Mouse (Mus musculus) adrenal gland, postnatal 14 days (tissue): Measurements from ENCODE around the gene Ankdd1b. TPM values are rescaled to one million over a fixed set of nuclear protein-coding genes. Genes with fewer than 3 reads are reported as not detected.

ENCODE experiments used
- DNase-seq: peaks from one replicate; pipeline ENCODE4 v3.0.0; 2021; ENCODE audit warnings: mixed read lengths
- total RNA-seq: library from RNA; stranded (reverse); gene quantifications from 2 replicates; pipeline ENCODE4 v1.2.3, GENCODE M21; 2021

The Ankdd1b gene
- total RNA-seq, 1 experiment from 2014 or later, result 1.1 TPM

DNA sequence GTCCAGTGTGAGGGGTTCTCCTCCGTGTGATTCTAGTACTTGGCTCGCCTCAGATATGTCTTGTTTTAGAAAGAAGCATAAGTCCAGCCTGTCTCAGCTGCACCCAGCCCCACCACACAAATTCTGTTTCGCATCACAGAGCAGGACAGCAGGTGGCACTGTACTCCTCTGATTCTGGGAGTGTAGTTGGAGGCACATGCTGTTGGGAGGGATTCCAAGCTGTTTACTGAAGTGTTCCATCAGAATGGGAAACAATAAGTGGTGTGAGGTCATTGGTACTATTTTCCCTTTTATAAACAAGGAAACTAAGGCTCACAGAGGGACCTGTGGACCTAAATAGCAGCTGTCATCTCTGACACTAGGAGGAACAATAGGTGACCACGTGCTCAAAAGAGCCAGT is 64.0 kb downstream of the Ankdd1b start:
- peak; percentile 43 for DNase-seq

DNA sequence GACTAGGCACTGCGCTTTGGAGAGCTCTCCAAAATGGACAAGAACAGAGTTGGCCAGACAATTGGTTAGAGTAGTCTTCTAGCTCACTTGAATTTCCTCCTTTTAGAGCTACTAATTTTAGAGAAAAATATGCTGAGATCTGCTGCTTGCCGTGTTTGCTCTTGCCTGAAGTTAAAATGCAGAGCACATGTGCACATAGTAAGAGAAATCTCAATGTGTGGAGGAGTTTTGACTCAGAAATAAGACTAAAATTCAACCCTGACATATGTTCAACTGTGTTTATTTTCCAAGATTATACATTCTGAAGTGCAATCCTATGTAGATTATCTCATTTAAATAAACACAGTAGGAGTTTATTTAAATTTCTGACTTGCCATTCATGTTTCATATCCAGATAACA is 65.5 kb downstream of the Ankdd1b start:
- DNase-seq, result no peak

DNA sequence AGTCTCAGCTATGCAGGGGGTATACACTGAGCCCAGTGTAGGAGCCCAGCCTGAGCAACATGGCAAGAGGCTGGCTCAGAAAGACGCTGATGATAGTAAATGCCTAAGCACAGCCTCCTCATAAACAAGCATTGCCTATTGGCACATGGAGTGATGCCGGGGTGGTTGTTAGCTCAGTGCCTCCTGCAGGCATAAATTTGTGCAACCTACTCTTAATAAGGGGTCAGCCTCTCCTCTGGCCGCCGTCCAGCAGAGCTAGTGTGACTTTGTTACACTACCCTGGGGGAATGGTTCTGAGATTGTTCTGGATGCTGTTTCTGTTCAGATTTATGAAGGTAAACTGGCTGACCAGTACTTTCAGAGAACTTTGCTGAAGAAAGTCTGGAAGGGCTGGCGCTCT is 69.7 kb downstream of the Ankdd1b start:
- DNase-seq, result no peak

DNA sequence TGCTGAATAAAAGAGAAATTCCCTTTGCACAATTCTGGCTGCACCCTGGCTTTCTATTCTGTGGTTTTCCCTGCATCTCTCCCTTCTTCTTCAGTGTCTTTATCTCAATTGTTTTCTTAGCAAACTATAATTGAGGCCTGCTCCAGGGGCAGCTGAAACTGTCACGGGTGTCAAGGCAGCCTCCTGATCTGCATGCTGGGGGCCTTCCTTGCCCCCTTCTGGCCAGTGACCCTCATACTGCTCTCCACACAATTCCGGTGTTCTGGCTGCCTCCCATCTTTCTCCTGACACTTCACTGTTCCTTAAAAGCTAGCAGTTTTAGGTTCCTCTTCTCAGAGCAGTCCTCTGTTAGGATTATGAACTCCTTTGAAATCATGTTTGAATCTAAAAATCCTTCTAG is 81.7 kb downstream of the Ankdd1b start:
- DNase-seq, result no peak

DNA sequence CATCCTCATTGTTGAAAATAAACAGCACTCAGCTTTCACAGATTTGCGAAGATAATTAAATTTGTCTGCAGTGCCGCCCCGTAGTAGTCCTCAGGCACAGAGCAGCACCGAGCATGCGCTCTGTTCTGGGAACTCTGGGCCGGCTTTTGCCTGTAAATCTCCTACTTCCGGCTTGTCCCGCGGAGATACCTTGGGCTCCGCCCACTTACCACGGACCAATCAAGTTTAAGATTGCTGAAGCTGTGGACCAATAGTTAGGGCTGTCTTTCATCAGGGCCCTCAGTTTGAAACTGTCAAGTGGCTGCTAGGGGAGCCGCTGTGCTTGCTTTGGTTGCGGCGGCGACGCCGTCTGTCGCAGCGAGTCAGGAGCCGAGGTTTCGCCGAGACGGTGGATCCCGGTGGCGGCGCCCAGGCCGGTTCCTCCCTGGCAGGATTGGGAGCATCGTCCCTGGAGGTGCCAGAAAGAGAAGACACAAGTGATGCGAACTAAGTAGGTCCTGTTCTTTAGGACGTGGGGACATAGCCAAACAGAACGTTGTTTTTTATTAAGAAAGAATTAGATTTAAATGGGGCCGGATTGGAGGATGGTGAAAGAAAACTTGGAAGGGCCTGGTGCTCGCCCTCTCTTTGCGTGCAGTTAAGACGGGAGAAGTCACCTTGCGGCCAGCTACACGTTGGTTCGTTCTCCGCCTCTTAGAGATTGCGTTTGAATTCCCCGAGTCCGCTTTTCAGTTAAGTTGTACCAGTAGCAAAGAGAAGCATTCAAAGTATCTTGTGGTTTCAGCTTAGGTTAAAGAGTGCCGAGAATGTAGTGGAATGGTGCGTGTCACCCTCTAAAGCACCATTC is 82.7 kb downstream of the Ankdd1b start, which contains the start of gene Poc5:
Gene Poc5 (plus strand): TSS at position 253 of the 847 bp plus-strand sequence.
- DNase-seq, result peak; percentile 98

DNA sequence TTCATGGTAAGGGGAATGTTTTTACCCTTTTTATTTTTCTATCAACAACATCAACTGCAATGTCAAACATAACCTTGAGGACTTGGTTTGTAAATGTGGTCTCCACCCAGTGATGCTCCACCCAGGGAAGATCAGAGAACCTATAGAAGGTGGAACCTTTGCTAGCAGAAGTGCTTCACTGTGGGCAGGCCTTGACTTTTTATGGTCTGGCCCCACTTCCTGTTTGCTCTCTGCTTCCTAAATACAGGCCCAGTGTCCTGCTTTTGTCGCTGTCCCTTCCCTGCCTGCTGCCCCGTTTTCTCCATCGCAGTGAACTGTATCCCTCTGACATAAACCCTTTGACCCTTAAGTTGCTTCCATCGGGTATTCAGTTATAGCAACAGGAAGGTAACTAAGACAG is 93.1 kb downstream of the Ankdd1b start:
- DNase-seq, result no peak

DNA sequence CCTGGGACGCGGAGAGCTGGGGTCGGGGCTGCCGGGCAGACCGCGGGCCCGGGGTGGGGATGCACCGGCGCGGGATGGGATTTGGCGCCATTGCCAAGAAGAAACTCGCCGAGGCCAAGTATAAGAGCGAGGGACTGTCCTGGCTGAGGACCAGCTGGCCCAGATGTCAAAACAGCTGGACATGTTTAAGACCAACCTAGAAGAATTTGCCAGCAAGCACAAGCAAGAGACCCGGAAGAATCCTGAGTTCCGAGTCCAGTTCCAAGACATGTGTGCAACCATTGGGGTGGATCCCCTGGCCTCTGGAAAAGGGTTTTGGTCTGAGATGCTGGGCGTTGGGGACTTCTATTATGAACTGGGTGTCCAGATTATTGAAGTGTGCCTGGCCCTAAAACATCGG is 94.1 kb downstream of the Ankdd1b start:
- DNase-seq, result no peak

DNA sequence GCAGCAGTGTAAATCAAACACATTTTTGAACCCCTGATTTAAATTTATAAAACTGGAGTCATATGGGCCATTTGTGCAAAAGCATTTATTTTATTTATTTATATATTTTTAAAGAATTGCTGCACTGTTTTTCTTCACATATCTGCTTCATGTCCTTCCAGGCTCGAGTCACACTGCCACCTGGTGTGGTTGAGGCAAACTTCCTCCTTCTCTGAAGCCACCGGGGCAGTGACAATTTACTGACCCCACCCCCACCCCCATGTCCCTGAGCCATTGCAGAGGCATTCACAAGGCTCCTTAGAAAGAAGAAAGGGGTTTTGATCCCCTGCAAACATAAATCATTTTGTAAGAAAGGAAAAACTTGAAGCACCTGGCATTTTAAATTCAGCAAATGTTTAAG is 95.5 kb downstream of the Ankdd1b start:
- DNase-seq, result peak; percentile 44

Other genes with a start within 250 kb of the Ankdd1b start
- 14.2 and 16.9 TPM in 2 replicates for gene Poc5, start 82.9 kb downstream of the Ankdd1b start, total RNA-seq
- gene Gm17622, start 19.5 kb upstream of the Ankdd1b start, total RNA-seq, result not detected in 2 replicates
- gene Polk, start 71.4 kb upstream of the Ankdd1b start, total RNA-seq, result 26.6 and 33.3 TPM in 2 replicates
- 75.5 and 81.6 TPM in 2 replicates for gene Col4a3bp, start 71.4 kb upstream of the Ankdd1b start, total RNA-seq
- gene Hmgcr, start 199.7 kb upstream of the Ankdd1b start, total RNA-seq, result 62.0 and 103 TPM in 2 replicates